In genomic region chr16:25683531-25684248, GRCm38 (mm10) we compare ENCODE assay signal across 11 mouse cellular contexts. TPM values are rescaled to one million over a fixed set of nuclear protein-coding genes. Genes with fewer than 3 reads are reported as not detected.
DNase-seq lines count a peak whose midpoint lies in the region; ATAC-seq and TF ChIP-seq lines count a peak whose summit lies in the region.
"Had no signal": no experiment of that assay in that cellular context is flagged by ENCODE, and none has a peak within 500 bp of the region (broad histone marks: within the 10 kb centered on the region; RNA-seq: fewer than 3 reads in every experiment).

Gene Trp63 (plus strand): TSS chr16:25683763.

- H3K4me3 ChIP-seq in hindbrain, embryonic 16.5 days (ENCODE audit: low read length), result no peak within 1 kb of the TSS
- H3K4me3 ChIP-seq in hindbrain, postnatal 0 days (ENCODE audit: low read length), result no peak within 1 kb of the TSS
- peak within 1 kb of the TSS; percentile 31; the same call in 1 of the 2 replicates for H3K4me3 ChIP-seq in embryonic facial prominence, embryonic 10.5 days
- H3K4me3 ChIP-seq in lung, adult 2 months (replicated peaks; ENCODE audit: extremely low read depth, low read depth, low read length), result no peak within 1 kb of the TSS

- DNase-seq in hindbrain, postnatal 0 days (ENCODE audit: low spot score), result no peak
- DNase-seq in embryonic facial prominence, embryonic 10.5 days (ENCODE audit: low spot score), result peak; percentile 27
- peak; percentile 15 for DNase-seq in gastrocnemius, postnatal 25 days
- peak; percentile 4 for DNase-seq in mesoderm, embryonic 11.5 days (ENCODE audit: low read depth, low spot score)
- no peak for DNase-seq in lung, adult 2 months
- DNase-seq in lung, postnatal 10 days, result no peak
- DNase-seq: kidney, adult 11 months; lung, postnatal 14 days; thymus, adult 18-20 months had no signal

- no peak within 1 kb of the TSS for H3K9ac ChIP-seq in hindbrain, embryonic 16.5 days (ENCODE audit: low read depth, low read length)
- no peak within 1 kb of the TSS for H3K9ac ChIP-seq in hindbrain, postnatal 0 days (replicated peaks; ENCODE audit: low read length)

- no peak within 1 kb of the TSS for H3K27ac ChIP-seq in hindbrain, embryonic 16.5 days (ENCODE audit: low read depth, low read length)
- H3K27ac ChIP-seq in hindbrain, postnatal 0 days, result no peak within 1 kb of the TSS
- no peak within 1 kb of the TSS for H3K27ac ChIP-seq in embryonic facial prominence, embryonic 10.5 days (replicated peaks)

- H3K36me3 ChIP-seq in hindbrain, embryonic 16.5 days (ENCODE audit: control insufficient read depth, insufficient read depth, low read length), result no peaks in the 10 kb centered on the region
- no peaks in the 10 kb centered on the region for H3K36me3 ChIP-seq in hindbrain, postnatal 0 days (ENCODE audit: insufficient read depth, low read length)
- no peaks in the 10 kb centered on the region for H3K36me3 ChIP-seq in embryonic facial prominence, embryonic 10.5 days (replicated peaks)

- no peaks in the 10 kb centered on the region for H3K4me1 ChIP-seq in hindbrain, embryonic 16.5 days (ENCODE audit: control insufficient read depth, insufficient read depth, low read depth, low read length)
- H3K4me1 ChIP-seq in hindbrain, postnatal 0 days (ENCODE audit: insufficient read depth, low read length), result no peaks in the 10 kb centered on the region
- H3K4me1 ChIP-seq in embryonic facial prominence, embryonic 10.5 days, result peaks cover 23% of the 10 kb centered on the region
- H3K4me1 ChIP-seq in lung, adult 2 months (ENCODE audit: control insufficient read depth, insufficient read depth, low read length), result no peaks in the 10 kb centered on the region; the same call in 1 of the 2 replicates

- ATAC-seq in hindbrain, embryonic 16.5 days, result no peak
- no peak for ATAC-seq in hindbrain, postnatal 0 days
- ATAC-seq in megakaryocyte progenitor cell, adult 5-6 weeks (replicated peaks; ENCODE audit: poor library complexity), result no peak

- H3K4me2 ChIP-seq in hindbrain, embryonic 16.5 days (ENCODE audit: low read length), result peak within 1 kb of the TSS; percentile 33
- no peak within 1 kb of the TSS for H3K4me2 ChIP-seq in hindbrain, postnatal 0 days (ENCODE audit: low read depth, low read length)

- 50% methylated on average over 8 of the region's 8 CpGs for WGBS in hindbrain, embryonic 16.5 days
- WGBS in hindbrain, postnatal 0 days, result 39% methylated on average over 8 of the region's 8 CpGs
- 36% methylated on average over 8 of the region's 8 CpGs for WGBS in embryonic facial prominence, embryonic 10.5 days
- 35% methylated on average over 8 of the region's 8 CpGs for WGBS in lung, adult 2 months

- no peak for TF ChIP-seq POLR2A in lung, adult 2 months (IDR thresholded peaks at IDR 0.05; ENCODE audit: borderline replicate concordance, extremely low read depth, low read depth, low read length)

- H3K27me3 ChIP-seq in hindbrain, embryonic 16.5 days (replicated peaks; ENCODE audit: control insufficient read depth, insufficient read depth, low read length), result no peaks in the 10 kb centered on the region; the same call in 1 of the 2 replicates
- H3K27me3 ChIP-seq in hindbrain, postnatal 0 days (ENCODE audit: insufficient read depth, low read length), result no peaks in the 10 kb centered on the region
- no peaks in the 10 kb centered on the region for H3K27me3 ChIP-seq in embryonic facial prominence, embryonic 10.5 days (replicated peaks; ENCODE audit: low read depth, poor library complexity, severe bottlenecking)

- H3K9me3 ChIP-seq in hindbrain, embryonic 16.5 days (ENCODE audit: control insufficient read depth, low read length), result no peaks in the 10 kb centered on the region
- no peaks in the 10 kb centered on the region for H3K9me3 ChIP-seq in hindbrain, postnatal 0 days (ENCODE audit: low read length)
- no peaks in the 10 kb centered on the region for H3K9me3 ChIP-seq in embryonic facial prominence, embryonic 10.5 days

- no peak for TF ChIP-seq CTCF in hindbrain, postnatal 0 days (IDR thresholded peaks at IDR 0.05; ENCODE audit: low read depth)
- TF ChIP-seq CTCF in lung, adult 2 months (IDR thresholded peaks at IDR 0.05; ENCODE audit: insufficient read depth, low read length), result no peak

RNA-seq across cellular contexts. Expression of gene Trp63, which starts in this region (rescaled TPM):
- 0.14 and 0.18 TPM in 2 replicates for polyA plus RNA-seq in hindbrain, embryonic 16.5 days (2015; fragmentation: Nextera tagmentation; extraction: Ambion mirVana)
- total RNA-seq in hindbrain, postnatal 0 days (2014; rRNA removed), result 0.05 and 0.07 TPM in 2 replicates
- polyA plus RNA-seq in hindbrain, postnatal 0 days (2015; fragmentation: Nextera tagmentation; extraction: Ambion mirVana), result 0.05 and 0.11 TPM in 2 replicates
- 30.1 and 31.6 TPM in 2 replicates for polyA plus RNA-seq in embryonic facial prominence, embryonic 10.5 days (2016; fragmentation: Nextera tagmentation; extraction: Ambion mirVana)
- total RNA-seq in gastrocnemius, postnatal 25 days (2021), result 1 to 10 TPM; 6.5 to 8.0 TPM
- total RNA-seq in megakaryocyte progenitor cell, adult 5-6 weeks (2015), result 0.35 TPM in 1 of 2 replicates, not detected in the other
- total RNA-seq in megakaryocyte progenitor cell, adult 5-6 weeks (2017), result not detected in 2 replicates
- 0.48 and 5.1 TPM in 2 replicates for polyA plus RNA-seq in lung, adult 2 months (2012; rRNA removed)

Comparison
In these comparisons a context has a peak if more than half of its experiments do, and no peak if none do; other contexts are left out.
1. DNase-seq: peak in embryonic facial prominence, embryonic 10.5 days (single experiment), gastrocnemius, postnatal 25 days (single experiment) and mesoderm, embryonic 11.5 days (single experiment); none in hindbrain, postnatal 0 days (single experiment), lung, adult 2 months (single experiment) and lung, postnatal 10 days (single experiment).